Mouse (Mus musculus) heart, adult 2 months (tissue): ENCODE data around the gene Selenof. TPM values are rescaled to one million over a fixed set of nuclear protein-coding genes. Genes with fewer than 3 reads are reported as not detected.

Experiments used
- DNase-seq, 2 experiments: peaks; one replicate each; pipeline ENCODE4 v3.0.0; 2021
- H3K27ac ChIP-seq: fragments of 200-600 bp; 2 replicates; pipeline ENCODE4 v1.8.1; 2022
- H3K27me3 ChIP-seq: fragments of 200-500 bp; 2 replicates; pipeline ENCODE4 v1.6.1; 2012; ENCODE audit warnings: mild to moderate bottlenecking, low read length, inconsistent platforms, mixed read lengths; ENCODE audit not compliant: control insufficient read depth, insufficient read depth
- H3K36me3 ChIP-seq: fragments of 200-500 bp; 2 replicates; pipeline ENCODE4 v1.6.1; 2012; ENCODE audit warnings: low read length, inconsistent platforms; ENCODE audit not compliant: control insufficient read depth, insufficient read depth
- H3K4me1 ChIP-seq: fragments of 200-500 bp; 2 replicates; pipeline ENCODE4 v1.6.1; 2011; ENCODE audit warnings: low read length; ENCODE audit not compliant: control insufficient read depth, insufficient read depth
- H3K4me3 ChIP-seq: fragments of 200-600 bp; 2 replicates; pipeline ENCODE4 v1.8.1; 2022
- H3K79me2 ChIP-seq: fragments of 200-500 bp; replicated peaks from 2 replicates; pipeline ENCODE4 v1.6.1; 2012; ENCODE audit warnings: mild to moderate bottlenecking, inconsistent platforms, low read length, moderate library complexity, mixed read lengths; ENCODE audit not compliant: control insufficient read depth, insufficient read depth
- H3K9ac ChIP-seq: fragments of 200-500 bp; 2 replicates; pipeline ENCODE4 v1.6.1; 2012; ENCODE audit warnings: low read depth, mild to moderate bottlenecking, control low read depth, inconsistent platforms, low read length, mixed read lengths
- CTCF ChIP-seq: fragments of 200-600 bp; IDR thresholded peaks from 2 replicates; pipeline ENCODE4 v1.8.1; 2022; ENCODE audit warnings: antibody characterized with exemption, mild to moderate bottlenecking, moderate library complexity
- EP300 ChIP-seq: fragments of 200-500 bp; IDR thresholded peaks from 2 replicates; pipeline ENCODE4 v1.6.1; 2011; ENCODE audit warnings: low read depth, low read length, control low read depth; ENCODE audit not compliant: insufficient read depth
- POLR2A ChIP-seq: fragments of 200-500 bp; IDR thresholded peaks from 2 replicates; pipeline ENCODE4 v1.6.1; 2011; ENCODE audit warnings: mild to moderate bottlenecking, low read depth, low read length, control low read depth; ENCODE audit not compliant: insufficient read depth
- WGBS: fragments of 180-500 bp; shearing (Covaris S2); methylation state at CpG from one replicate; pipeline ENCODE4 v1.1.7; 2018; 5-methylcytosine and 5-hydroxymethylcytosine counted together
- intact Hi-C: fragments of 180-260 bp; cut with DNase I; formaldehyde crosslinking; loops from one replicate; pipeline ENCODE4 v1.15.1; 2025
- polyA plus RNA-seq: library from polyadenylated mRNA; depleted of rRNA; stranded (reverse); fragments of >200 nt; gene quantifications from 2 replicates; pipeline ENCODE4 v1.2.3, GENCODE M21; 2012
- total RNA-seq, 2 experiments: library from RNA; stranded (reverse); gene quantifications; 2 replicates each; pipeline ENCODE4 v1.2.3; 2021

Selenof gene
- total and polyA plus RNA-seq, 3 experiments, result 97.2 to 136 (median 127) TPM

DNA sequence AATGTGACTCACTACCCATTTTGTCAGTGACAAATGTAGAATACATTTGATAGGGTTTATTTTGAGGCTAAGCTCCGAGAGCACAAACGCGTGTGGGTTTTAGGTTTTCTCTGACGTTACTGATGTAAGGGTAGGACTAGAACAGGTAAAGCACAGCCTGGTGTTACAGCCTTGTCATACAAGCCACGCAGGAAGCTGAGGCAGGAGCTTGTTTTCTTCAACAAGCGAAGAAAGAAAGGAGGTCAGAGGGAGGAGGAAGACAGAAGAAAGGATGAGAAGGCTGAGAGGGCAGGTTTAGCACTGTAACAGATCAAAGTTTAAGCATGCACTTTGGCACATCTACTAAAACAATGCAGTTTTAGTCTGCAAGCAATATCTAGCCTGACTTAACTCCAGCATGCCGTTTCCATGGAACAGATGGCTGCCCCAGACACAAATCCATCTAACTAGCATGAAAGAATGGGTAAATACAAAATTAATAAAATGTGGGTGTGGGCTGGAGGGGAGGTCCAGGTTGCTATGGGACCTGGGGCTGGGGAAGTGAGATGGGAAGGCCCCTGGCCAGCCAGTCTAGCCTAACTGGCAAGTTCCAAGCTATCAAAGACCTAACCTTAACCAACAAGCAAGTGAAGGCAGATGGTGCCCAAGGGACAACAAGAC lies 21.8 kb upstream of the Selenof start:
- Histone ChIP-seq H3K4me3 (no peak overlapping the region), H3K36me3 (no peaks in the 10 kb centered on the region), H3K4me1 (no peaks in the 10 kb centered on the region; the same call in 1 of the 2 replicates), H3K27ac (no peak overlapping the region), H3K27me3 (no peaks in the 10 kb centered on the region), H3K9ac (no peak overlapping the region), H3K79me2 (0 out of 2 replicates have a peak, but pooled peaks cover 2% of the 10 kb centered on the region)
- WGBS, result 87% methylated on average over 7 of the region's 7 CpGs
- intact Hi-C loops, result no loop called here
- DNase-seq, result no peak
- no peak for TF ChIP-seq CTCF
- TF ChIP-seq EP300, result no peak
- no peak for TF ChIP-seq POLR2A

- Histone ChIP-seq H3K4me3 (no peak overlapping the region), H3K9ac (no peak overlapping the region), H3K27ac (no peak overlapping the region), H3K27me3 (no peaks in the 10 kb centered on the region), H3K79me2 (peaks cover 2% of the 10 kb centered on the region; the same call in 1 of the 2 replicates), H3K4me1 (no peaks in the 10 kb centered on the region; the same call in 1 of the 2 replicates), H3K36me3 (no peaks in the 10 kb centered on the region)
- intact Hi-C loops, result no loop called here
- no peak for TF ChIP-seq EP300
- DNase-seq, result no peak
- 92% methylated on average over 5 of the region's 5 CpGs for WGBS
Observed at GRCm38 (mm10) chr3:144550036-144550435, 20.1 kb upstream of the Selenof start.

DNA sequence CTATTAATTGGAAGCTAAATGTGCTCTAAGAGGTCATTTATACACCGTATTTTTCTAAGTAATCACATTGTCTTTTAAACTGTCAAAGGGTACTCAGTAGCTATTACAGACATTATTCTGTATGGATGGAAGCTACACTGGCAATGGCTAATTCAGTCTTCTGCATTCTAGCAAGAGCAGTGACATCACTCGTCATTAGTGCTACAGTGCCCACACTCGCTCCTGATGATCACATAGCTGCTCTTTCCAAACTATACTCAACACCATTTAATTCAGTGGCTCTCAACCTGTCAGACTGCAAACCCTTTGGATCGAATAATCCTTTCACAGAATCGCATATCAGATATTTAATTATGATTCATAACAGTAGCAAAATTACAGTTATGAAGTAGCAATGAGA lies 19.4 kb upstream of the Selenof start:
- intact Hi-C loops, result no loop called here
- 89% methylated on average over 5 of the region's 5 CpGs for WGBS
- no peak overlapping the region for H3K27ac ChIP-seq
- no peak overlapping the region for H3K9ac ChIP-seq
- no peaks in the 10 kb centered on the region; the same call in 1 of the 2 replicates for H3K4me1 ChIP-seq
- H3K4me3 ChIP-seq, result no peak overlapping the region
- no peak for DNase-seq
- H3K79me2 ChIP-seq, result peaks cover 2% of the 10 kb centered on the region; the same call in 1 of the 2 replicates
- H3K36me3 ChIP-seq, result no peaks in the 10 kb centered on the region
- TF ChIP-seq CTCF (no peak), POLR2A (no peak), EP300 (no peak)
- H3K27me3 ChIP-seq, result no peaks in the 10 kb centered on the region

DNA sequence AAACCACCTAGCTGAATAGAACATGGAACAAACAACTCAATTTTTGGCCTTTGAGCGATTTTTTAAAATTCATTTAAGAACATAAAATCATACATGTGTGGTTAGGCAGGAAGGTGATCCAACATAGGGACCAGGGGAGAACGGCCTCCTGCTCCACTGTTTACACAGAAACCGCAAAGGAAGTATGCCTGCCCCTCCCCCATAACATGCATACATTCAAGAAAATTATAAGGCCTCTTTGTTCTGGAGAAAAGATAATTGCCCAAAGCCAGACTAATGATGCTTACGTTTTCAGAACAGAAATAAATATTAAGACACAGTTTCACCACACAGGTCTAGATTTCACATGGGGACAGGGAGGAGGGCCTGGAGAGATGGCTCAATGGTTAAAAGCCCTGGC lies 18.7 kb upstream of the Selenof start:
- Histone ChIP-seq H3K9ac (no peak overlapping the region), H3K36me3 (no peaks in the 10 kb centered on the region), H3K4me3 (no peak overlapping the region), H3K27ac (no peak overlapping the region), H3K27me3 (no peaks in the 10 kb centered on the region), H3K79me2 (peaks cover 2% of the 10 kb centered on the region; the same call in 1 of the 2 replicates), H3K4me1 (no peaks in the 10 kb centered on the region; the same call in 1 of the 2 replicates)
- no peak for TF ChIP-seq CTCF
- no peak for TF ChIP-seq EP300
- no peak for TF ChIP-seq POLR2A
- DNase-seq, result no peak
- WGBS, result 58% methylated on average over 4 of the region's 4 CpGs
- intact Hi-C loops, result no loop called here

- no peak for TF ChIP-seq EP300
- TF ChIP-seq POLR2A, result no peak
- TF ChIP-seq CTCF, result no peak
- Histone ChIP-seq H3K4me1 (no peaks in the 10 kb centered on the region; the same call in 1 of the 2 replicates), H3K36me3 (no peaks in the 10 kb centered on the region), H3K9ac (no peak overlapping the region), H3K4me3 (no peak overlapping the region), H3K27ac (no peak overlapping the region; the same call in 1 of the 2 replicates), H3K27me3 (no peaks in the 10 kb centered on the region), H3K79me2 (peaks cover 2% of the 10 kb centered on the region; the same call in 1 of the 2 replicates)
- no peak for DNase-seq
- intact Hi-C loops, result no loop called here
- WGBS, result 64% methylated on average over 7 of the region's 7 CpGs
Observed at GRCm38 (mm10) chr3:144553942-144554341, 16.2 kb upstream of the Selenof start.

GRCm38 (mm10) chr3:144554503-144554902 lies 15.6 kb upstream of the Selenof start:
- intact Hi-C loops, result no loop called here
- WGBS, result 91% methylated on average over 9 of the region's 9 CpGs
- no peaks in the 10 kb centered on the region for H3K36me3 ChIP-seq
- H3K27me3 ChIP-seq, result no peaks in the 10 kb centered on the region
- no peak overlapping the region; the same call in 1 of the 2 replicates for H3K27ac ChIP-seq
- H3K9ac ChIP-seq, result no peak overlapping the region
- no peak overlapping the region for H3K4me3 ChIP-seq
- TF ChIP-seq POLR2A (no peak), CTCF (no peak), EP300 (no peak)
- DNase-seq, result no peak
- H3K4me1 ChIP-seq, result no peaks in the 10 kb centered on the region; the same call in 1 of the 2 replicates
- peaks cover 2% of the 10 kb centered on the region; the same call in 1 of the 2 replicates for H3K79me2 ChIP-seq
